Mouse (Mus musculus) midbrain, embryonic 14.5 days (tissue): ENCODE results near the gene Ssbp3. TPM values are rescaled to one million over a fixed set of nuclear protein-coding genes. Genes with fewer than 3 reads are reported as not detected.
A peak's percentile ranks its signal among the peaks of the same experiment; 100 is the strongest.

Source experiments
- ATAC-seq: fragments of 200-750 bp; cut with Nextera tagmentation; 2 replicates; pipeline ENCODE4 v1.8.0; 2017; ENCODE audit warnings: moderate number of reproducible peaks, moderate library complexity; ENCODE audit not compliant: low FRiP score, low TSS enrichment
- DNase-seq: peaks from one replicate; pipeline ENCODE4 v3.0.0-alpha.2; 2015
- H3K27ac ChIP-seq: fragments of 300-500 bp; sonication (generic); replicated peaks from 2 replicates; pipeline ENCODE4 v1.5.1; 2014; ENCODE audit warnings: mild to moderate bottlenecking, low read depth, low read length, moderate library complexity
- H3K27me3 ChIP-seq: fragments of 300-500 bp; sonication (generic); 2 replicates; pipeline ENCODE4 v1.6.1; 2014; ENCODE audit warnings: low read length, control low read depth, mixed read lengths; ENCODE audit not compliant: control insufficient read depth, insufficient read depth
- H3K36me3 ChIP-seq: fragments of 300-500 bp; sonication (generic); 2 replicates; pipeline ENCODE4 v1.6.1; 2014; ENCODE audit warnings: low read length, control low read depth; ENCODE audit not compliant: control insufficient read depth, insufficient read depth
- H3K4me1 ChIP-seq: fragments of 300-500 bp; sonication (generic); 2 replicates; pipeline ENCODE4 v1.6.1; 2014; ENCODE audit warnings: mild to moderate bottlenecking, antibody characterized with exemption, low read length, control low read depth; ENCODE audit not compliant: control insufficient read depth, insufficient read depth
- H3K4me2 ChIP-seq: fragments of 300-500 bp; sonication (generic); 2 replicates; pipeline ENCODE4 v1.6.1; 2014; ENCODE audit warnings: mild to moderate bottlenecking, low read length, moderate library complexity
- H3K4me3 ChIP-seq: fragments of 300-500 bp; sonication (generic); replicated peaks from 2 replicates; pipeline ENCODE4 v1.5.1; 2014; ENCODE audit warnings: low read depth, low read length
- H3K9ac ChIP-seq: fragments of 300-500 bp; sonication (generic); replicated peaks from 2 replicates; pipeline ENCODE4 v1.6.1; 2014; ENCODE audit warnings: mild to moderate bottlenecking, low read length, moderate library complexity
- H3K9me3 ChIP-seq: fragments of 300-500 bp; sonication (generic); 2 replicates; pipeline ENCODE4 v1.6.1; 2016; ENCODE audit warnings: low read length, control low read depth, mixed read lengths; ENCODE audit not compliant: control insufficient read depth
- WGBS: fragments of 180-500 bp; shearing (Covaris S2); extraction: QIAGEN DNeasy Blood & Tissue Kit; methylation state at CpG from one replicate; pipeline ENCODE4 v1.1.7; 2014; 5-methylcytosine and 5-hydroxymethylcytosine counted together
- polyA plus RNA-seq: library from polyadenylated mRNA; unstranded; fragments of >200 nt; fragmentation: Nextera tagmentation; extraction: Ambion mirVana; gene quantifications from 2 replicates; pipeline ENCODE4 v1.2.1, GENCODE M21; 2014

Ssbp3 gene
- polyA plus RNA-seq, 1 experiment from 2014 or later = 147 TPM

GRCm38 (mm10) chr4:106869539-106869951, 41.0 kb upstream of the Ssbp3 start:
- H3K27me3 ChIP-seq = no peaks in the 10 kb centered on the region
- 88% methylated on average over 3 of the region's 3 CpGs for WGBS
- no peak overlapping the region for H3K4me2 ChIP-seq
- DNase-seq (no peak), ATAC-seq (no peak)
- H3K27ac ChIP-seq = no peak overlapping the region
- no peaks in the 10 kb centered on the region for H3K9me3 ChIP-seq
- peaks cover 21% of the 10 kb centered on the region for H3K4me1 ChIP-seq
- H3K36me3 ChIP-seq = no peaks in the 10 kb centered on the region
- no peak overlapping the region for H3K4me3 ChIP-seq
- H3K9ac ChIP-seq = no peak overlapping the region

GRCm38 (mm10) chr4:106870556-106870955, 39.9 kb upstream of the Ssbp3 start:
- Histone ChIP-seq H3K36me3 (no peaks in the 10 kb centered on the region), H3K9ac (no peak overlapping the region), H3K9me3 (no peaks in the 10 kb centered on the region), H3K27ac (no peak overlapping the region), H3K4me1 (peaks cover 17% of the 10 kb centered on the region), H3K27me3 (no peaks in the 10 kb centered on the region), H3K4me3 (no peak overlapping the region), H3K4me2 (no peak overlapping the region)
- DNase-seq (no peak), ATAC-seq (no peak)
- WGBS = 94% methylated on average over 2 of the region's 2 CpGs

GRCm38 (mm10) chr4:106874501-106874900, 36.0 kb upstream of the Ssbp3 start:
- WGBS = 89% methylated on average over 7 of the region's 7 CpGs
- no peak overlapping the region for H3K9ac ChIP-seq
- no peak for ATAC-seq

GRCm38 (mm10) chr4:106881101-106881500, 29.4 kb upstream of the Ssbp3 start:
- Histone ChIP-seq H3K4me3 (no peak overlapping the region), H3K36me3 (no peaks in the 10 kb centered on the region), H3K9ac (no peak overlapping the region), H3K9me3 (no peaks in the 10 kb centered on the region), H3K4me1 (no peaks in the 10 kb centered on the region), H3K4me2 (no peak overlapping the region), H3K27ac (no peak overlapping the region), H3K27me3 (no peaks in the 10 kb centered on the region)
- 79% methylated on average over 6 of the region's 6 CpGs for WGBS
- DNase-seq = no peak
- no peak for ATAC-seq

More at GRCm38 (mm10) chr4:106874501-106874900, 36.0 kb upstream of the Ssbp3 start:
- H3K27me3 ChIP-seq = no peaks in the 10 kb centered on the region
- no peaks in the 10 kb centered on the region for H3K9me3 ChIP-seq
- H3K4me2 ChIP-seq = no peak overlapping the region
- H3K27ac ChIP-seq = no peak overlapping the region
- DNase-seq = no peak
- H3K36me3 ChIP-seq = no peaks in the 10 kb centered on the region
- no peak overlapping the region for H3K4me3 ChIP-seq
- H3K4me1 ChIP-seq = no peaks in the 10 kb centered on the region

GRCm38 (mm10) chr4:106883149-106883548, 27.4 kb upstream of the Ssbp3 start:
- no peak overlapping the region for H3K4me3 ChIP-seq
- no peak for ATAC-seq
- H3K36me3 ChIP-seq = no peaks in the 10 kb centered on the region
- H3K4me2 ChIP-seq = no peak overlapping the region
- H3K9ac ChIP-seq = no peak overlapping the region
- 80% methylated on average over 2 of the region's 2 CpGs for WGBS
- no peaks in the 10 kb centered on the region for H3K4me1 ChIP-seq
- no peaks in the 10 kb centered on the region for H3K27me3 ChIP-seq
- no peak for DNase-seq
- no peak overlapping the region for H3K27ac ChIP-seq
- H3K9me3 ChIP-seq = no peaks in the 10 kb centered on the region

GRCm38 (mm10) chr4:106886307-106887085, 24.0 kb upstream of the Ssbp3 start:
- Histone ChIP-seq H3K9ac (no peak overlapping the region), H3K4me2 (no peak overlapping the region), H3K27me3 (no peaks in the 10 kb centered on the region), H3K27ac (no peak overlapping the region), H3K4me1 (no peaks in the 10 kb centered on the region), H3K36me3 (no peaks in the 10 kb centered on the region), H3K4me3 (no peak overlapping the region), H3K9me3 (no peaks in the 10 kb centered on the region)
- 83% methylated on average over 10 of the region's 10 CpGs for WGBS
- DNase-seq (no peak), ATAC-seq (no peak)

- Histone ChIP-seq H3K4me3 (no peak overlapping the region), H3K4me2 (no peak overlapping the region), H3K36me3 (no peaks in the 10 kb centered on the region), H3K4me1 (0 out of 2 replicates have a peak, but pooled peaks cover 2% of the 10 kb centered on the region), H3K9me3 (no peaks in the 10 kb centered on the region), H3K27me3 (no peaks in the 10 kb centered on the region), H3K27ac (no peak overlapping the region), H3K9ac (no peak overlapping the region)
- no peak for ATAC-seq
- no peak for DNase-seq
- WGBS = 89% methylated on average over 8 of the region's 8 CpGs
Measured at GRCm38 (mm10) chr4:106896086-106896485, 14.4 kb upstream of the Ssbp3 start.

GRCm38 (mm10) chr4:106898923-106899322, 11.6 kb upstream of the Ssbp3 start:
- 44% methylated on average over 5 of the region's 5 CpGs for WGBS

GRCm38 (mm10) chr4:106899471-106899870, 11.0 kb upstream of the Ssbp3 start:
- DNase-seq = no peak
- 93% methylated on average over 3 of the region's 3 CpGs for WGBS
- no peak overlapping the region for H3K27ac ChIP-seq

More at GRCm38 (mm10) chr4:106898923-106899322, 11.6 kb upstream of the Ssbp3 start:
- H3K27ac ChIP-seq = no peak overlapping the region
- 0 out of 2 replicates have a peak, but pooled peaks cover 2% of the 10 kb centered on the region for H3K4me1 ChIP-seq
- no peaks in the 10 kb centered on the region for H3K9me3 ChIP-seq
- no peak overlapping the region for H3K4me3 ChIP-seq
- DNase-seq (peak; percentile 68), ATAC-seq (no peak)
- no peaks in the 10 kb centered on the region for H3K36me3 ChIP-seq
- H3K27me3 ChIP-seq = no peaks in the 10 kb centered on the region
- H3K9ac ChIP-seq = no peak overlapping the region
- H3K4me2 ChIP-seq = no peak overlapping the region

More at GRCm38 (mm10) chr4:106899471-106899870, 11.0 kb upstream of the Ssbp3 start:
- no peak overlapping the region for H3K9ac ChIP-seq
- no peaks in the 10 kb centered on the region for H3K9me3 ChIP-seq
- no peaks in the 10 kb centered on the region for H3K27me3 ChIP-seq
- H3K4me3 ChIP-seq = no peak overlapping the region
- ATAC-seq = no peak
- no peak overlapping the region for H3K4me2 ChIP-seq
- H3K36me3 ChIP-seq = no peaks in the 10 kb centered on the region
- 0 out of 2 replicates have a peak, but pooled peaks cover 2% of the 10 kb centered on the region for H3K4me1 ChIP-seq
